ENCODE assay signal across 10 mouse cellular contexts in the genomic region with DNA sequence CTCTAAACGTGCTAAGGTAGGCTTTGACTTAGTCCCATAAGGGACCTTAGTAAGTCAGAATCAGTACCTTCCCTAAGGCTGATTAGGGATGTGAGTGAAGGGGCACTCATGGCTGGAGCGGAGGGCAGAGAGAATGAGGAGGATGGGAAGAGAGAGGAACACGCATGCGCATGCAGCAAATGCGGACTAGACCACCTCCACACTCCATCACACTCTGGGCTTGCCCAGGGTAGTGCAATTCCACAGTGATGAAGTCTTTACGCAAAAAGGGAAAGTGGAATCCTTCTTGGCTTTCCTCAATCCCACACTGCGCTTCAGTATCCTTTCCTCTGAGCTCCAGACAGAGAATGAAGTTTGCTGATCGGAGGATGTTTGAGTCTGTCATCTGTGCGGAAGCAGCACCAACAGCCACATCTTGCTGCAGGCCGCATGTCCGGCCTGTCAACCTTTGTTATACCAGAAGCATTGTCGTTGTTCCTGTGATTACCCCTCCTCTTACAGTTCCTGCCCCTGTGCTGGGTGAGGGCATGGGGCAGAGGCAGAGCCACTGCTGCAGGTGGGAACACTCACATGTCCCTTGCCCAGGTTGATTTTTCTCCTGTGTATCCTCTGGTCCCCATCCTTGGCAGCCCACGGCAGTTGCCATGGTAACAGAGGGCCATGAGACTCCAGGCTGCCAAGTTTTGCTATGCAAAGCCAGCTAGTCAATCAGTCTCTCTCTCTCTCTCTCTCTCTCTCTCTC. TPM values are rescaled to one million over a fixed set of nuclear protein-coding genes. Genes with fewer than 3 reads are reported as not detected.
DNase-seq lines count a peak whose midpoint lies in the region; ATAC-seq lines count a peak whose summit lies in the region.
"Had no signal": no experiment of that assay in that cellular context is flagged by ENCODE, and none has a peak within 500 bp of the region (broad histone marks: within the 10 kb centered on the region; RNA-seq: fewer than 3 reads in every experiment).

No protein-coding gene starts in this region.

- H3K4me3 ChIP-seq in hindbrain, embryonic 15.5 days: no peak overlapping the region
- H3K4me3 ChIP-seq in midbrain, embryonic 14.5 days (replicated peaks; ENCODE audit: low read depth, low read length): no peak overlapping the region

- H3K9me3 ChIP-seq in hindbrain, embryonic 15.5 days: no peaks in the 10 kb centered on the region
- H3K9me3 ChIP-seq in midbrain, embryonic 14.5 days (ENCODE audit: control insufficient read depth, low read length): no peaks in the 10 kb centered on the region

- no peaks in the 10 kb centered on the region for H3K27me3 ChIP-seq in hindbrain, embryonic 15.5 days
- no peaks in the 10 kb centered on the region for H3K27me3 ChIP-seq in midbrain, embryonic 14.5 days (ENCODE audit: control insufficient read depth, insufficient read depth, low read length)

- no peaks in the 10 kb centered on the region for H3K36me3 ChIP-seq in hindbrain, embryonic 15.5 days
- 0 out of 2 replicates have a peak, but pooled peaks cover 3% of the 10 kb centered on the region for H3K36me3 ChIP-seq in midbrain, embryonic 14.5 days (ENCODE audit: control insufficient read depth, insufficient read depth, low read length)

- peak; percentile 16 for DNase-seq in NIH3T3 (ENCODE audit: low read depth)
- peak; percentile 82 for DNase-seq in cerebellum, adult 9-11 months
- DNase-seq in midbrain, embryonic 14.5 days: peak; percentile 93
- DNase-seq in heart, postnatal 10 days: no peak
- no peak for DNase-seq in spleen, postnatal 14 days (ENCODE audit: low spot score in 2 of 2)
- DNase-seq in spleen, adult 12 weeks (ENCODE audit: low spot score): no peak

- peaks cover 22% of the 10 kb centered on the region for H3K4me1 ChIP-seq in hindbrain, embryonic 15.5 days (replicated peaks)
- peaks cover 20% of the 10 kb centered on the region for H3K4me1 ChIP-seq in midbrain, embryonic 14.5 days (ENCODE audit: control insufficient read depth, insufficient read depth, low read length)

- no peak overlapping the region for H3K9ac ChIP-seq in hindbrain, embryonic 15.5 days
- peak overlapping the region; percentile 43; the same call in 1 of the 2 replicates for H3K9ac ChIP-seq in midbrain, embryonic 14.5 days (replicated peaks; ENCODE audit: low read length)

- ATAC-seq in hindbrain, embryonic 15.5 days (ENCODE audit: low FRiP score, low read depth): peak; percentile 88
- ATAC-seq in midbrain, embryonic 14.5 days (ENCODE audit: low FRiP score, low TSS enrichment): peak; percentile 79
- no peak for ATAC-seq in monocyte, adult 5-6 weeks (replicated peaks; ENCODE audit: insufficient number of reproducible peaks, low FRiP score, low TSS enrichment, poor library complexity, severe bottlenecking)

- 50% methylated on average over 13 of the region's 13 CpGs for WGBS in hindbrain, embryonic 15.5 days
- 56% methylated on average over 13 of the region's 13 CpGs for WGBS in midbrain, embryonic 14.5 days

- peak overlapping the region; percentile 82 for H3K27ac ChIP-seq in hindbrain, embryonic 15.5 days (replicated peaks)
- peak overlapping the region; percentile 86 for H3K27ac ChIP-seq in midbrain, embryonic 14.5 days (replicated peaks; ENCODE audit: low read depth, low read length)
- H3K27ac ChIP-seq: kidney, postnatal 0 days had no signal

- intact Hi-C loops in heart, postnatal 10 days (cut with DNase I): no loop called here

- H3K4me2 ChIP-seq in hindbrain, embryonic 15.5 days: peak overlapping the region; percentile 26
- H3K4me2 ChIP-seq in midbrain, embryonic 14.5 days (ENCODE audit: low read length): peak overlapping the region; percentile 38

RNA-seq across cellular contexts. Expression of a gene that starts 24.3 kb away (rescaled TPM):
- 0.16 and 0.36 TPM in 2 replicates for polyA plus RNA-seq in hindbrain, embryonic 15.5 days (2015; fragmentation: Nextera tagmentation; extraction: Ambion mirVana)
- 0.22 and 0.28 TPM in 2 replicates for polyA plus RNA-seq in midbrain, embryonic 14.5 days (2014; fragmentation: Nextera tagmentation; extraction: Ambion mirVana)
- not detected for total RNA-seq in heart, postnatal 10 days (2021)
- not detected in 3 replicates for total RNA-seq in monocyte, adult 5-6 weeks (2017)
- polyA plus RNA-seq: embryonic facial prominence, embryonic 11.5 days had no signal

RNA-seq across cellular contexts. Expression of a gene that starts 59.2 kb away (rescaled TPM):
- 496 and 530 TPM in 2 replicates for polyA plus RNA-seq in hindbrain, embryonic 15.5 days (2015; fragmentation: Nextera tagmentation; extraction: Ambion mirVana)
- 209 and 548 TPM in 2 replicates for polyA plus RNA-seq in midbrain, embryonic 14.5 days (2014; fragmentation: Nextera tagmentation; extraction: Ambion mirVana)
- total RNA-seq in heart, postnatal 10 days (2021): 1 to 10 TPM; 1.7 to 3.0 TPM
- total RNA-seq in monocyte, adult 5-6 weeks (2017): 1.2 to 2.1 TPM (median 1.9 TPM) in 3 replicates

Comparison
In these comparisons a context has a peak if more than half of its experiments do, and no peak if none do; other contexts are left out.
1. DNase-seq: peak in NIH3T3 (single experiment), cerebellum, adult 9-11 months (single experiment) and midbrain, embryonic 14.5 days (single experiment); none in heart, postnatal 10 days (0 of 2), spleen, postnatal 14 days (0 of 2) and spleen, adult 12 weeks (single experiment).